Mouse (Mus musculus) bone marrow macrophage, adult 2 months (primary cell): ENCODE data around the gene Cacna1i. TPM values are rescaled to one million over a fixed set of nuclear protein-coding genes. Genes with fewer than 3 reads are reported as not detected.

Source experiments
- H3K27ac ChIP-seq: 2 replicates; pipeline ENCODE4 v1.5.1; 2012; ENCODE audit warnings: low read depth, low read length; ENCODE audit not compliant: insufficient read depth
- H3K4me1 ChIP-seq: 2 replicates; pipeline ENCODE4 v1.6.1; 2012; ENCODE audit warnings: low read length; ENCODE audit not compliant: control insufficient read depth, insufficient read depth
- H3K4me3 ChIP-seq: 2 replicates; pipeline ENCODE4 v1.5.1; 2012; ENCODE audit warnings: mild to moderate bottlenecking, low read length, moderate library complexity; ENCODE audit not compliant: insufficient read depth
- CTCF ChIP-seq: IDR thresholded peaks from 2 replicates; pipeline ENCODE4 v1.5.1; 2012; ENCODE audit warnings: low read depth, mild to moderate bottlenecking, low read length, moderate library complexity
- POLR2A ChIP-seq: IDR thresholded peaks from 2 replicates; pipeline ENCODE4 v1.6.1; 2012; ENCODE audit warnings: mild to moderate bottlenecking, low read depth, low read length, borderline replicate concordance
- polyA plus RNA-seq: library from polyadenylated mRNA; stranded (reverse); fragments of >200 nt; gene quantifications from 2 replicates; pipeline ENCODE4 v1.2.4, GENCODE M21; 2012; ENCODE audit not compliant: missing spikeins, insufficient read depth, insufficient read length

Gene Cacna1i
- 0.13 TPM in 1 of 2 replicates, not detected in the other for polyA plus RNA-seq

- no peak for TF ChIP-seq CTCF
- TF ChIP-seq POLR2A = no peak
- Histone ChIP-seq H3K4me1 (no peaks in the 10 kb centered on the region), H3K4me3 (no peak within 1 kb of the TSS), H3K27ac (no peak within 1 kb of the TSS)
Observed at GRCm38 (mm10) chr15:80286851-80287415, at the start of gene Cacna1i. TSS of gene Cacna1i (plus strand) at chr15:80287238.

- H3K27ac ChIP-seq = no peak overlapping the region
- no peaks in the 10 kb centered on the region for H3K4me1 ChIP-seq
- H3K4me3 ChIP-seq = no peak overlapping the region
- TF ChIP-seq CTCF (no peak), POLR2A (no peak)
Observed at GRCm38 (mm10) chr15:80248135-80248534, 38.9 kb upstream of the Cacna1i start.

- H3K27ac ChIP-seq = no peak overlapping the region
- peaks cover under 1% of the 10 kb centered on the region; the same call in 1 of the 2 replicates for H3K4me1 ChIP-seq
- no peak overlapping the region for H3K4me3 ChIP-seq
- TF ChIP-seq CTCF = no peak
- no peak for TF ChIP-seq POLR2A
Observed at GRCm38 (mm10) chr15:80248596-80248995, 38.4 kb upstream of the Cacna1i start.

- no peak overlapping the region for H3K27ac ChIP-seq
- peaks cover 3% of the 10 kb centered on the region; the same call in 1 of the 2 replicates for H3K4me1 ChIP-seq
- no peak overlapping the region for H3K4me3 ChIP-seq
- TF ChIP-seq CTCF = no peak
- no peak for TF ChIP-seq POLR2A
Observed at GRCm38 (mm10) chr15:80249672-80250071, 37.4 kb upstream of the Cacna1i start.

GRCm38 (mm10) chr15:80250586-80250985 is 36.5 kb upstream of the Cacna1i start:
- peaks cover 3% of the 10 kb centered on the region; the same call in 1 of the 2 replicates for H3K4me1 ChIP-seq
- no peak overlapping the region for H3K4me3 ChIP-seq
- TF ChIP-seq CTCF (no peak), POLR2A (no peak)
- H3K27ac ChIP-seq = no peak overlapping the region

GRCm38 (mm10) chr15:80253530-80253929 is 33.5 kb upstream of the Cacna1i start:
- Histone ChIP-seq H3K27ac (peak overlapping the region; percentile 79; the same call in 1 of the 2 replicates), H3K4me3 (no peak overlapping the region), H3K4me1 (peaks cover 5% of the 10 kb centered on the region; the same call in 1 of the 2 replicates)
- TF ChIP-seq CTCF (no peak), POLR2A (no peak)

GRCm38 (mm10) chr15:80254207-80254606 is 32.8 kb upstream of the Cacna1i start:
- H3K4me1 ChIP-seq = peaks cover 6% of the 10 kb centered on the region; the same call in 1 of the 2 replicates
- TF ChIP-seq CTCF (no peak), POLR2A (no peak)

GRCm38 (mm10) chr15:80254847-80255645 is 32.0 kb upstream of the Cacna1i start, which contains the start of gene Atf4:
TSS of gene Atf4 (plus strand) at chr15:80255184.
- Histone ChIP-seq H3K27ac (peak within 1 kb of the TSS; percentile 98), H3K4me1 (peaks cover 6% of the 10 kb centered on the region; the same call in 1 of the 2 replicates), H3K4me3 (peak within 1 kb of the TSS; percentile 86)
- TF ChIP-seq CTCF (no peak), POLR2A (peak; percentile 83)

More at GRCm38 (mm10) chr15:80254207-80254606, 32.8 kb upstream of the Cacna1i start:
- Histone ChIP-seq H3K27ac (peak overlapping the region; percentile 79), H3K4me3 (peak overlapping the region; percentile 86)

- Histone ChIP-seq H3K27ac (peak overlapping the region; percentile 98), H3K4me1 (peaks cover 6% of the 10 kb centered on the region; the same call in 1 of the 2 replicates), H3K4me3 (peak overlapping the region; percentile 86)
- no peak for TF ChIP-seq CTCF
- peak; percentile 16; the same call in 1 of the 2 replicates for TF ChIP-seq POLR2A
Observed at GRCm38 (mm10) chr15:80255646-80256121, 31.4 kb upstream of the Cacna1i start.
